Mouse (Mus musculus): ENCODE results near the gene Cabcoco1. TPM values are rescaled to one million over a fixed set of nuclear protein-coding genes. Genes with fewer than 3 reads are reported as not detected.

Gene Cabcoco1
- polyA plus RNA-seq, 1 experiment from 2014 or later: 0.29 TPM

- H3K4me2 ChIP-seq (replicated peaks): no peak overlapping the region
- no peak overlapping the region for H3K27ac ChIP-seq (replicated peaks)
- no peaks in the 10 kb centered on the region for H3K9me3 ChIP-seq
- peaks cover 8% of the 10 kb centered on the region; the same call in 1 of the 2 replicates for H3K4me1 ChIP-seq
- H3K9ac ChIP-seq (replicated peaks): no peak overlapping the region
- no peaks in the 10 kb centered on the region for H3K36me3 ChIP-seq
- no peak for ATAC-seq (ENCODE audit: low FRiP score, low read depth)
- no peaks in the 10 kb centered on the region for H3K27me3 ChIP-seq
- no peak overlapping the region for H3K4me3 ChIP-seq
- 51% methylated on average over 8 of the region's 8 CpGs for WGBS
These were observed 96.4 kb downstream of the Cabcoco1 start for GRCm38 (mm10) chr10:68445244-68445811.

GRCm38 (mm10) chr10:68444361-68445114 is 97.2 kb downstream of the Cabcoco1 start:
- 91% methylated on average over 14 of the region's 14 CpGs for WGBS
- ATAC-seq (ENCODE audit: low FRiP score, low read depth): no peak
- no peaks in the 10 kb centered on the region for H3K36me3 ChIP-seq
- H3K4me1 ChIP-seq: peaks cover 8% of the 10 kb centered on the region; the same call in 1 of the 2 replicates
- H3K9me3 ChIP-seq: no peaks in the 10 kb centered on the region
- no peak overlapping the region for H3K27ac ChIP-seq (replicated peaks)
- no peak overlapping the region for H3K9ac ChIP-seq (replicated peaks)
- H3K27me3 ChIP-seq: no peaks in the 10 kb centered on the region
- no peak overlapping the region for H3K4me2 ChIP-seq (replicated peaks)
- H3K4me3 ChIP-seq: no peak overlapping the region

- H3K4me3 ChIP-seq: no peak overlapping the region
- H3K9me3 ChIP-seq: no peaks in the 10 kb centered on the region
- H3K36me3 ChIP-seq: no peaks in the 10 kb centered on the region
- H3K4me2 ChIP-seq (replicated peaks): no peak overlapping the region
- no peak for ATAC-seq (ENCODE audit: low FRiP score, low read depth)
- H3K27me3 ChIP-seq: no peaks in the 10 kb centered on the region
- no peak overlapping the region for H3K27ac ChIP-seq (replicated peaks)
- 36% methylated on average over 7 of the region's 7 CpGs for WGBS
- H3K9ac ChIP-seq (replicated peaks): no peak overlapping the region
- peaks cover 8% of the 10 kb centered on the region; the same call in 1 of the 2 replicates for H3K4me1 ChIP-seq
These were observed 98.6 kb downstream of the Cabcoco1 start for GRCm38 (mm10) chr10:68443132-68443531.

- Histone ChIP-seq H3K4me3 (no peak overlapping the region), H3K9ac (replicated peaks) (no peak overlapping the region), H3K4me2 (replicated peaks) (no peak overlapping the region), H3K36me3 (no peaks in the 10 kb centered on the region), H3K27me3 (no peaks in the 10 kb centered on the region), H3K9me3 (no peaks in the 10 kb centered on the region), H3K27ac (replicated peaks) (no peak overlapping the region), H3K4me1 (peaks cover 8% of the 10 kb centered on the region; the same call in 1 of the 2 replicates)
- 37% methylated on average over 3 of the region's 3 CpGs for WGBS
- no peak for ATAC-seq (ENCODE audit: low FRiP score, low read depth)
These were observed 99.0 kb downstream of the Cabcoco1 start for GRCm38 (mm10) chr10:68442713-68443112.

DNA sequence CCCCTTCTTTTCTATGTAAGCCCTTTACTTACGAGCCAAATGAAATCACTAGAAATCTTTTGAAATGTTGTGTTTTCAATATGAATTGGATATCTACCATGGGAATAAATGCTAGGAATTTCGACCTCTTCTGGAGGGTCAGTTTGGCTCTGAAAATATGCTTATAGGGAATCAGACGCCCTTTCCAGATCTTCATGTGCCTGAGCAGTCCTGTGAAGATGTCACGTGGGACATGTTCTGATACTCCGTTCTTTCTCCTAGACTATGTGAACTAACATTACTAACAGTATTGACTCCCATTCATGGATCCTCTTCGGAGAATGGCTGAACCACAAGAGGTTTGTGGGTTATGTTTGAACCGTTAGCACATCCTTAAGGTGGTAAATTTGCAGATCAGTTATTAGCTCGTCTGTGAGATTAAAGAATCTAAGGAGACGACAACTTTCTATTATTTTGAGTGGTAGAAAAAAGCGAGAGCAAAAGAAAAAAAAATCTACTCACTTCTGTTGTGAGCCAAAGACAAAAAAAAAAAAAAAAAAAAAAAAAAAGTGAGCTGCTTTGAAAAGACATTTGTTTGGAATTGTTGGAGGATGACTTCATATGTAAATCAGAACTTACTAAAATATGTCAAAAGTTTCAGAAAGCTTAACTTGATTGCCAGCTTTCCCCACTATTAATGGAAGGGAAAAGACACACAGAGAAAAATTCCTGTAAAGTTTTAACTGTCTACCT is 99.6 kb downstream of the Cabcoco1 start:
- H3K36me3 ChIP-seq: no peaks in the 10 kb centered on the region
- H3K9ac ChIP-seq (replicated peaks): no peak overlapping the region
- H3K4me1 ChIP-seq: peaks cover 8% of the 10 kb centered on the region; the same call in 1 of the 2 replicates
- WGBS: 72% methylated on average over 10 of the region's 10 CpGs
- no peak overlapping the region for H3K4me2 ChIP-seq (replicated peaks)
- no peak for ATAC-seq (ENCODE audit: low FRiP score, low read depth)
- no peak overlapping the region for H3K27ac ChIP-seq (replicated peaks)
- H3K9me3 ChIP-seq: no peaks in the 10 kb centered on the region
- H3K27me3 ChIP-seq: no peaks in the 10 kb centered on the region
- H3K4me3 ChIP-seq: no peak overlapping the region

DNA sequence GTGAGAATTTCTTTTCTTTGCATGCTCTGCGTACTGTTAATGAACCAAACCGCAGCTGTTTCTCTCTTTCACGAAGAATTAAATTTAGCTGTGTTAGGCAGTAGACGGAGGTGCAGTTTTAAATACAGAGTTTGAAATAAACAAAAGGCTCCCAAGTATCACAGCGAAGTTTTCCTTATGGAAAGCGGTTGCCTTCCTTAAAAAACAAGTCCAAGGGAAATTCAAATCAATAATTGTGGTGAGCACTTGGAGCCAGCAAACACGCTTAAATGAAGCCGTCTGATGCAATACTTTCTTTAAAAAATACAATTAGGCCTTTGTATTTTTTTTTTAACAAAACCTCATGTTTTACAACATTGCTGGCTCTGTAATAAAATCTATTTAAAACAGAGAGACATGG is 101.2 kb downstream of the Cabcoco1 start:
- Histone ChIP-seq H3K4me2 (replicated peaks) (no peak overlapping the region), H3K9ac (replicated peaks) (no peak overlapping the region), H3K9me3 (no peaks in the 10 kb centered on the region), H3K27me3 (no peaks in the 10 kb centered on the region), H3K4me1 (peaks cover 8% of the 10 kb centered on the region; the same call in 1 of the 2 replicates), H3K27ac (replicated peaks) (no peak overlapping the region), H3K4me3 (no peak overlapping the region), H3K36me3 (no peaks in the 10 kb centered on the region)
- WGBS: 83% methylated on average over 8 of the region's 8 CpGs
- ATAC-seq (ENCODE audit: low FRiP score, low read depth): no peak

DNA sequence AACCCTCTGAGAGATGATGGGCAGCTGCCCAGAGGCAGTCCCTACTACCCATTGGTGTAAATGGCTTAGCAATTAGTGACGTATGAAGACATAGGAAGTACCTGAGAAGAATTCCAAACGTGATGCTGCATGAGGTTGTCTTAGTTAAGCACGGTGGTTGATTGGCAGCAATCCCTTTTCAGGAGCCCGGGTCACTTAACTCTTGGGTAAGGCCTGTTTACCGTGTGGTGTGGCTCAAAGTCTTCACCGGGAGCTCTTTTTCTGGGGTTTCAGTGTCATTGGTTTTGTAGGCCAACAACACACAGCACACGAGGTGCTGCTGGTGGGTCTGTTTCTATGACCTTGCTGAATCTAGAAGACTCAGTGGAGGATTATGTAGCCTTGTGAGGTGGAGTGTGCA is 105.9 kb downstream of the Cabcoco1 start:
- Histone ChIP-seq H3K9me3 (no peaks in the 10 kb centered on the region), H3K4me2 (replicated peaks) (no peak overlapping the region), H3K36me3 (no peaks in the 10 kb centered on the region), H3K4me3 (no peak overlapping the region), H3K4me1 (0 out of 2 replicates have a peak, but pooled peaks cover 4% of the 10 kb centered on the region), H3K27me3 (no peaks in the 10 kb centered on the region), H3K9ac (replicated peaks) (no peak overlapping the region), H3K27ac (replicated peaks) (no peak overlapping the region)
- 86% methylated on average over 7 of the region's 7 CpGs for WGBS
- no peak for ATAC-seq (ENCODE audit: low FRiP score, low read depth)

- WGBS: 80% methylated on average over 13 of the region's 13 CpGs
- no peaks in the 10 kb centered on the region for H3K9me3 ChIP-seq
These were observed 106.6 kb downstream of the Cabcoco1 start for GRCm38 (mm10) chr10:68435001-68435560.

GRCm38 (mm10) chr10:68434045-68434639 is 107.6 kb downstream of the Cabcoco1 start:
- Histone ChIP-seq H3K4me1 (0 out of 2 replicates have a peak, but pooled peaks cover 4% of the 10 kb centered on the region), H3K27ac (replicated peaks) (no peak overlapping the region), H3K4me2 (replicated peaks) (no peak overlapping the region), H3K9ac (replicated peaks) (no peak overlapping the region), H3K9me3 (no peaks in the 10 kb centered on the region), H3K36me3 (no peaks in the 10 kb centered on the region), H3K4me3 (no peak overlapping the region), H3K27me3 (no peaks in the 10 kb centered on the region)
- no peak for ATAC-seq (ENCODE audit: low FRiP score, low read depth)
- WGBS: 78% methylated on average over 9 of the region's 9 CpGs

More at GRCm38 (mm10) chr10:68435001-68435560, 106.6 kb downstream of the Cabcoco1 start:
- no peak overlapping the region for H3K27ac ChIP-seq (replicated peaks)
- no peak overlapping the region for H3K4me2 ChIP-seq (replicated peaks)
- no peak overlapping the region for H3K9ac ChIP-seq (replicated peaks)
- no peak overlapping the region for H3K4me3 ChIP-seq
- no peaks in the 10 kb centered on the region for H3K27me3 ChIP-seq
- H3K36me3 ChIP-seq: no peaks in the 10 kb centered on the region
- H3K4me1 ChIP-seq: 0 out of 2 replicates have a peak, but pooled peaks cover 4% of the 10 kb centered on the region
- ATAC-seq (ENCODE audit: low FRiP score, low read depth): no peak

GRCm38 (mm10) chr10:68431346-68431745 is 110.3 kb downstream of the Cabcoco1 start:
- ATAC-seq (ENCODE audit: low FRiP score, low read depth): no peak
- Histone ChIP-seq H3K9ac (replicated peaks) (no peak overlapping the region), H3K36me3 (no peaks in the 10 kb centered on the region), H3K27ac (replicated peaks) (no peak overlapping the region), H3K27me3 (no peaks in the 10 kb centered on the region), H3K9me3 (no peaks in the 10 kb centered on the region), H3K4me2 (replicated peaks) (no peak overlapping the region), H3K4me1 (0 out of 2 replicates have a peak, but pooled peaks cover 4% of the 10 kb centered on the region), H3K4me3 (no peak overlapping the region)
- WGBS: 95% methylated on average over 6 of the region's 6 CpGs

DNA sequence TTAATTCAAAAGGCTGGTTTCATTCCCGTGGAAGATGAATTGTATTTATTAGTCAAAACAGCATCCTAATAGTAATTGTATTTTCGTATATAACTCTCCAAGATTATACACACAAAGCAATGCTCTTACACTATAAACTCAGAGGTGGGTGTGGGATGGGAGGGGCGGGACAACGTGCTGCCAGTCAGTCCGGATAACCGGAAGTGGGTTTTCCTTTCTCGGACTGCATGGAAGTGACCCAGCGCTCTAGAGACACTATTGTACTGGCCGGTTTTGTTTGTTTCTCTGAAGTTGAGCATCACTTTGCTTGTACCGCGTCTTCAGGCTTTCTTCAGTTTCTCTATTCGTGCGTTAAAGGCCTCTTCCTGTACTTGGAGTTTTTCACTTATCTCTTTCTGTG is 110.8 kb downstream of the Cabcoco1 start:
- 91% methylated on average over 13 of the region's 13 CpGs for WGBS
- Histone ChIP-seq H3K9ac (replicated peaks) (no peak overlapping the region), H3K36me3 (no peaks in the 10 kb centered on the region), H3K27ac (replicated peaks) (no peak overlapping the region), H3K4me2 (replicated peaks) (no peak overlapping the region), H3K27me3 (no peaks in the 10 kb centered on the region), H3K4me3 (no peak overlapping the region), H3K9me3 (no peaks in the 10 kb centered on the region), H3K4me1 (0 out of 2 replicates have a peak, but pooled peaks cover 4% of the 10 kb centered on the region)
- no peak for ATAC-seq (ENCODE audit: low FRiP score, low read depth)
